Mouse (Mus musculus) neural tube, embryonic 11.5 days (tissue): Measurements from ENCODE around the gene Rmnd5b. TPM values are rescaled to one million over a fixed set of nuclear protein-coding genes. Genes with fewer than 3 reads are reported as not detected.
"Not testable (repeated sequence)": the region's sequence is repeated elsewhere in the genome, so short reads cannot be mapped to it uniquely, and the experiment has no call there.

Experiments used
- ATAC-seq: fragments of 200-750 bp; cut with Nextera tagmentation; 2 replicates; pipeline ENCODE4 v1.8.0; 2017; ENCODE audit warnings: moderate number of reproducible peaks, mild to moderate bottlenecking, moderate TSS enrichment, moderate library complexity; ENCODE audit not compliant: insufficient read depth, low FRiP score, low TSS enrichment
- DNase-seq: peaks from one replicate; pipeline ENCODE4 v3.0.0-alpha.2; 2015; ENCODE audit warnings: low spot score
- H3K27ac ChIP-seq: fragments of 300-500 bp; sonication (generic); 2 replicates; pipeline ENCODE4 v1.5.1; 2014; ENCODE audit warnings: low read depth, mild to moderate bottlenecking, low read length
- H3K27me3 ChIP-seq: fragments of 300-500 bp; sonication (generic); 2 replicates; pipeline ENCODE4 v1.6.1; 2014; ENCODE audit warnings: mild to moderate bottlenecking, low read length, mixed read lengths; ENCODE audit not compliant: control insufficient read depth, insufficient read depth
- H3K36me3 ChIP-seq: fragments of 300-500 bp; sonication (generic); 2 replicates; pipeline ENCODE4 v1.6.1; 2014; ENCODE audit warnings: mild to moderate bottlenecking, low read length, moderate library complexity, mixed read lengths; ENCODE audit not compliant: control insufficient read depth, insufficient read depth
- H3K4me1 ChIP-seq: fragments of 300-500 bp; sonication (generic); 2 replicates; pipeline ENCODE4 v1.6.1; 2014; ENCODE audit warnings: low read length, mixed read lengths; ENCODE audit not compliant: control insufficient read depth, insufficient read depth
- H3K4me2 ChIP-seq: fragments of 300-500 bp; sonication (generic); 2 replicates; pipeline ENCODE4 v1.6.1; 2014; ENCODE audit warnings: low read depth, mild to moderate bottlenecking, moderate library complexity
- H3K4me3 ChIP-seq: fragments of 300-500 bp; sonication (generic); 2 replicates; pipeline ENCODE4 v1.5.1; 2014; ENCODE audit warnings: low read depth, low read length
- H3K9ac ChIP-seq: fragments of 300-500 bp; sonication (generic); 2 replicates; pipeline ENCODE4 v1.6.1; 2014; ENCODE audit warnings: mild to moderate bottlenecking, low read length
- H3K9me3 ChIP-seq: fragments of 300-500 bp; sonication (generic); 2 replicates; pipeline ENCODE4 v1.6.1; 2016; ENCODE audit warnings: low read length; ENCODE audit not compliant: control insufficient read depth
- WGBS: fragments of 180-500 bp; shearing (Covaris S2); extraction: QIAGEN DNeasy Blood & Tissue Kit; methylation state at CpG from one replicate; pipeline ENCODE4 v1.1.7; 2014; 5-methylcytosine and 5-hydroxymethylcytosine counted together
- polyA plus RNA-seq: library from polyadenylated mRNA; unstranded; fragments of >200 nt; fragmentation: Nextera tagmentation; extraction: Ambion mirVana; gene quantifications from 2 replicates; pipeline ENCODE4 v1.2.1, GENCODE M21; 2014

Gene Rmnd5b
- polyA plus RNA-seq, 1 experiment from 2014 or later = 52.6 TPM

DNA sequence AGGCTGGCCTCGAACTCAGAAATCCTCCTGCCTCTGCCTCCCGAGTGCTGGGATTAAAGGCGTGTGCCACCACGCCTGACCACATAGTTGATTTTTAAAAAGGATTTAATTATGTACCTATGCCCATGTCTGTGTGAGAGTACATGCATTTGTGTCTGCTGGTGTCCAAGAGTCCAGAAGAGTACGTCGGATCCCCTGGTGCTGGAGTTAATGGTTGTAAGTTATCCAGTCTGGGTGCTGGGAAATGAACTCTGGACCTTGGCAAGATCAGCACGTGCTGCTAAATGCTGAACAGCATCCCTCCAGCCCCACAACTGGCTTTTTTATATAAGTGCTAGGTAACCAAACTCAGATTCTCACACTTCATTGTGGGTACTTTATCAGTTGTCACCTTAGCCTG lies 35.1 kb upstream of the Rmnd5b start:
- H3K36me3 ChIP-seq = no peaks in the 10 kb centered on the region
- H3K9me3 ChIP-seq = no peaks in the 10 kb centered on the region
- H3K27ac ChIP-seq = no peak overlapping the region
- no peak overlapping the region for H3K4me3 ChIP-seq
- H3K4me1 ChIP-seq = no peaks in the 10 kb centered on the region
- 93% methylated on average over 7 of the region's 7 CpGs for WGBS
- no peak overlapping the region for H3K4me2 ChIP-seq
- DNase-seq (no peak), ATAC-seq (no peak)
- H3K9ac ChIP-seq = no peak overlapping the region
- no peaks in the 10 kb centered on the region for H3K27me3 ChIP-seq

DNA sequence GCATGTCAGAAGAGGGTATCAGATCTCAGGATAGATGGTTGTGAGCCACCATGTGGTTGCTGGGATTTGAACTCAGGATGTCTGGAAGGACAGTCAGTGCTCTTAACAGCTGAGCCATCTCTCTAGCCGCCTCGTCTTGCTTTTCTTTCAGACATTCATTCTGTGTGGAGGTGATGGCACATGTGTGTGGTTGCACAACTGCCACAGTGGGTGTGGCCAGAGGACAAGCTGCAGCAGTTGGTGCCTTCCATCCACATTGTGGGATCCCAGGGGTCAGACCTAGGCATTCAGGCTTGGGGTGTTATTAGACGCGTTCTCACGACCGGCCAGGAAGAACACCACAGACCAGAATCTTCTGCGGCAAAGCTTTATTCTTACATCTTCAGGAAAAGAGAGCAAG lies 29.1 kb upstream of the Rmnd5b start:
- not testable (repeated sequence) for H3K9me3 ChIP-seq, H3K9ac ChIP-seq, H3K4me3 ChIP-seq, ATAC-seq, H3K27ac ChIP-seq, H3K27me3 ChIP-seq, DNase-seq, H3K4me1 ChIP-seq, H3K4me2 ChIP-seq, H3K36me3 ChIP-seq
- WGBS = 94% methylated on average over 7 of the region's 7 CpGs

DNA sequence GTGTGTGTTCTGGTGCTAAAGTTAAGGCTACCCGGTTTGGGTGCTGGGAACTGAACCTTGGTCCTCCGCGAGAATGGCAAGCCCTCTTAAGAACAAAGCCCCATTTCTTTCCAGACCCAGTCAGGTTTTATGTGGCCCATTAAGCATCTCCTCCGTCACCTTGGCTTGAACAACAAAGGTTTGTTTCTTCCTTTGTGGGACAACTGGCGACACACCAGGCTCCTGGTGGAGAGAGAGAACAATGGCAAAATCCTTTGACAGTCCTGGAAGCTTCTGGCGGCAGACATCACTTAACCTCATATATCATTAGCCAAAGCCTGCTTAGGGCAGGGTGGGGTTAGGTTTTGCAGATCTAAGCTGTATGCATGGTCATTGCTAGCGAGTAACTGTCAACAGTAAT lies 26.9 kb upstream of the Rmnd5b start:
- no peaks in the 10 kb centered on the region for H3K36me3 ChIP-seq
- no peak overlapping the region for H3K9ac ChIP-seq
- ATAC-seq (no peak), DNase-seq (no peak)
- H3K9me3 ChIP-seq = no peaks in the 10 kb centered on the region
- no peak overlapping the region for H3K4me2 ChIP-seq
- no peak overlapping the region for H3K27ac ChIP-seq
- H3K4me3 ChIP-seq = no peak overlapping the region
- WGBS = 78% methylated on average over 7 of the region's 7 CpGs
- H3K4me1 ChIP-seq = no peaks in the 10 kb centered on the region
- no peaks in the 10 kb centered on the region for H3K27me3 ChIP-seq

DNA sequence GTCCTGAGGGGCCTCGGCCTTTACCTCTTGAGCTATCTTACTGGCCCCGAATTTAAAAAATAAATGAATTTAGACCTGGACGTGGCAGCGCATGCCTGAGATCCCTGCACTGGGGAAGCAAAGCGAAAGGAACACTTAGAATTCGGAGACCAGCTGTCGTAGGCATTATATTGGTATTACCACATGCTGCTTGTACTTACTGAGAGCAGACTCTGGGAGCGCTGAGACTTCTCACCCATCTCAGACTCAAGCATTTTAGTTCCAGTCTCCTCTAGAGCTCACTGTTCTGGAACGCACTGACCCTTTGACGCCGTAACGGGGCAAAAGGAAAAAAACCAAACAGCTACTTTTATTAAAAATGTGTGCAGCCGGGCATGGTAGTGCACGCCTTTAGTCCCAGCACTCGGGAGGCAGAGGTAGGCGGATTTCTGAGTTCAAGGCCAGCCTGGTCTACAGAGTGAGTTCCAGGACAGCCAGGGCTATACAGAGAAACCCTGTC lies 26.2 kb upstream of the Rmnd5b start:
- DNase-seq (no peak), ATAC-seq (no peak)
- Histone ChIP-seq H3K4me1 (no peaks in the 10 kb centered on the region), H3K27me3 (no peaks in the 10 kb centered on the region), H3K4me2 (no peak overlapping the region), H3K36me3 (no peaks in the 10 kb centered on the region), H3K9me3 (no peaks in the 10 kb centered on the region), H3K9ac (no peak overlapping the region), H3K27ac (no peak overlapping the region), H3K4me3 (no peak overlapping the region)
- 85% methylated on average over 16 of the region's 16 CpGs for WGBS

- Histone ChIP-seq H3K27me3 (no peaks in the 10 kb centered on the region), H3K9me3 (no peaks in the 10 kb centered on the region), H3K27ac (no peak overlapping the region), H3K9ac (no peak overlapping the region), H3K4me2 (no peak overlapping the region), H3K36me3 (no peaks in the 10 kb centered on the region), H3K4me3 (no peak overlapping the region), H3K4me1 (no peaks in the 10 kb centered on the region)
- DNase-seq (no peak), ATAC-seq (no peak)
- 64% methylated on average over 6 of the region's 6 CpGs for WGBS
These were observed 23.0 kb upstream of the Rmnd5b start for GRCm38 (mm10) chr11:51658705-51659104.

GRCm38 (mm10) chr11:51658291-51658690 lies 22.6 kb upstream of the Rmnd5b start:
- ATAC-seq = no peak
- no peak overlapping the region for H3K9ac ChIP-seq
- H3K27ac ChIP-seq = no peak overlapping the region
- no peaks in the 10 kb centered on the region for H3K4me1 ChIP-seq
- WGBS = 73% methylated on average over 7 of the region's 7 CpGs
- H3K9me3 ChIP-seq = no peaks in the 10 kb centered on the region
- H3K27me3 ChIP-seq = no peaks in the 10 kb centered on the region
- no peaks in the 10 kb centered on the region for H3K36me3 ChIP-seq
- no peak overlapping the region for H3K4me2 ChIP-seq
- no peak overlapping the region for H3K4me3 ChIP-seq
- DNase-seq = no peak

- no peak overlapping the region for H3K4me2 ChIP-seq
- 86% methylated on average over 10 of the region's 10 CpGs for WGBS
- H3K36me3 ChIP-seq = no peaks in the 10 kb centered on the region
- no peak overlapping the region for H3K4me3 ChIP-seq
- H3K4me1 ChIP-seq = no peaks in the 10 kb centered on the region
- no peaks in the 10 kb centered on the region for H3K9me3 ChIP-seq
- no peaks in the 10 kb centered on the region for H3K27me3 ChIP-seq
- ATAC-seq (no peak), DNase-seq (no peak)
- H3K9ac ChIP-seq = no peak overlapping the region
- no peak overlapping the region for H3K27ac ChIP-seq
These were observed 21.3 kb upstream of the Rmnd5b start for GRCm38 (mm10) chr11:51656798-51657521.

DNA sequence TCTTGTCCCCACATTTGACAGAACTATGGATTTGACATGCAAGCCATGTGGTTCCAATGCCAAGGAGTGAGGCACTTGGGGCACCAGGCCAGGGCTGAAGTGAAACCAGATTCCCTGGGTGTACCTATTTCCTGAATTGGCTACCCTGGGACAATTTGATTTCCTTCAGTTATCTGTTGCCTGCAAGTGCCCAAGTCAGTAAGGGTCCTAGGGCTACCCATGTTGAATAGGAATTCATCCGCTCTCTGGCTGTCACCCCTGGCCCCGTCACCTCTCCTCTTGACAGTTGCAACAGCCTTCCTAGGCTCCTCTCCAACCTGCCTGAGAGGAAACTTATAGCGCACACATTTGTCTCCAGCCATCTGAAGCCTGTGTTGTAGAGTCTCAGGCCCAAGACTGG lies 19.2 kb upstream of the Rmnd5b start:
- H3K4me1 ChIP-seq = peaks cover 4% of the 10 kb centered on the region
- no peak overlapping the region for H3K27ac ChIP-seq
- no peak overlapping the region for H3K9ac ChIP-seq
- DNase-seq = no peak
- H3K4me2 ChIP-seq = no peak overlapping the region
- no peaks in the 10 kb centered on the region for H3K36me3 ChIP-seq
- no peaks in the 10 kb centered on the region for H3K9me3 ChIP-seq
- ATAC-seq = no peak
- no peak overlapping the region for H3K4me3 ChIP-seq
- 89% methylated on average over 3 of the region's 3 CpGs for WGBS
- peaks cover 4% of the 10 kb centered on the region; the same call in 1 of the 2 replicates for H3K27me3 ChIP-seq

DNA sequence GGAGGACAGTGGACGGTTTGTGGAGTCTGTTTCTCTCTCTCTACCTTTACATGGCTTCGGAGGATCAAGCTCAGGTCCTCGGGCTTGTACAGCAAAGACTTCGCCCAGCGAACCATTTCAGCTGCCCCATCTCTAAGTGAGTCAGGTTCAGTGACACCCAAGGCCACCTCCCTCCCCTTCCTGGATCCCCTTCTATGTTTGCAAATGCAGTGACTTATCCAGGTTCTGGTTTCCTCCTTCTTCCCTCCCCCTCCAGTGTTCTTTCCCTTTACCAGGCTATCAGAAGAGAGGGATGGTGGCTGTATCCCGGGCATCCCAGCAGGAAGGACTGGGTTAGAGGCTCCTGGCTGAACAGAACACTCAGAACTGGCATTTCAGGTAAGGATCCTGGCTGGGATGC lies 18.0 kb upstream of the Rmnd5b start:
- Histone ChIP-seq H3K27ac (no peak overlapping the region), H3K4me2 (no peak overlapping the region), H3K4me1 (peaks cover 11% of the 10 kb centered on the region), H3K9me3 (no peaks in the 10 kb centered on the region), H3K9ac (no peak overlapping the region), H3K36me3 (no peaks in the 10 kb centered on the region), H3K27me3 (peaks cover 9% of the 10 kb centered on the region; the same call in 1 of the 2 replicates), H3K4me3 (no peak overlapping the region)
- ATAC-seq (no peak), DNase-seq (no peak)
- 89% methylated on average over 6 of the region's 6 CpGs for whole genome bisulfite sequencing
